Mouse (Mus musculus) cerebellum, postnatal 4 days (tissue): ENCODE measurements at regions not wholly inside any gene's neighbourhood (a gene's known extent, or its start where the extent isn't known, plus 50 kb on each side); places are given as distances from the start of the nearest gene placed in this dataset.

Experiments
- DNase-seq, 2 experiments: peaks; one replicate each; pipeline ENCODE4 v3.0.0; 2022; ENCODE audit warnings: low spot score in 2 of 2, mixed read lengths in 1 of 2

- DNase-seq = no peak
These were observed 283.8 kb upstream of the Kif2a start for GRCm38 (mm10) chr13:107305738-107306137.

GRCm38 (mm10) chr13:107303878-107304277 is 282.0 kb upstream of the Kif2a start:
- DNase-seq = no peak

GRCm38 (mm10) chr13:107303322-107303721 is 281.4 kb upstream of the Kif2a start:
- DNase-seq = no peak

DNA sequence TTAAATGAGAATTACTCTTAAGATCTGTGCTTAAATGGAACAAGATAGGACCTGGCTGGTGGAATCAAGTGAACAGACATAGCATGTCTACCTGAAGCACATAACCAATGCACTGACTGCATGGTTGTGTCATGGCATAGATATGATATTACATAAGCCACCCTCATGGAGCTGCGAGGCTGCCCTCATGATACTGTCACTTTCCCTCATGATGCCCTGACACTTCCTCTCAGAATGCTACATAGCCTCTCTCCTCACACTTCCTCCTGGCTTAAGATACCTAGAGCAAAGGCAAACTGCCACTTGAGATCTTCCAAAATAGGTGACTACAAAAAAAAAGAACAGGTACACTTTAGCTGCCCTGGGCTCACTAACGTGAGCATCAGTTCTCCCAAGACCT is 278.9 kb upstream of the Kif2a start:
- DNase-seq = no peak

- no peak for DNase-seq
These were observed 242.7 kb upstream of the Kif2a start for GRCm38 (mm10) chr13:107264581-107264980.

GRCm38 (mm10) chr13:107261479-107262050 is 239.6 kb upstream of the Kif2a start:
- DNase-seq = no peak

DNA sequence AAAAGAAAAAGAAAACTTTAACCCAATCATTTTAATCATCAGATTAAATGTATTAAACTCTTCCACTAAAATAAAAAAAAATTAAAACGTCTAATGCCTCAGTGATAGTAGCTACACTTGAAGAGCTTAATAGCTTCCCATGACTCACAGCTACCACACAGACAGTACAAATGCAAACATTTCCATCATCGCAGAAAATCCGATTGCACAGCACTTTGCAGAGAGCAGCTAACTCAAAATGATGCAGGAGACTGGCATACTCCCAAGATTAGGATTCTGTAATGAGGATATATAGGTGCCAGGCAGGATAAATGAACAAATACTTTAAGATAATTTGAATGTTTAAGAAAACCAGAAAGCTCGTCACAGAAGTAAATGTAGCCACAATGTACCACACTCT is 238.3 kb upstream of the Kif2a start:
- DNase-seq = no peak

GRCm38 (mm10) chr13:107247792-107248505 is 226.0 kb upstream of the Kif2a start:
- no peak for DNase-seq

DNA sequence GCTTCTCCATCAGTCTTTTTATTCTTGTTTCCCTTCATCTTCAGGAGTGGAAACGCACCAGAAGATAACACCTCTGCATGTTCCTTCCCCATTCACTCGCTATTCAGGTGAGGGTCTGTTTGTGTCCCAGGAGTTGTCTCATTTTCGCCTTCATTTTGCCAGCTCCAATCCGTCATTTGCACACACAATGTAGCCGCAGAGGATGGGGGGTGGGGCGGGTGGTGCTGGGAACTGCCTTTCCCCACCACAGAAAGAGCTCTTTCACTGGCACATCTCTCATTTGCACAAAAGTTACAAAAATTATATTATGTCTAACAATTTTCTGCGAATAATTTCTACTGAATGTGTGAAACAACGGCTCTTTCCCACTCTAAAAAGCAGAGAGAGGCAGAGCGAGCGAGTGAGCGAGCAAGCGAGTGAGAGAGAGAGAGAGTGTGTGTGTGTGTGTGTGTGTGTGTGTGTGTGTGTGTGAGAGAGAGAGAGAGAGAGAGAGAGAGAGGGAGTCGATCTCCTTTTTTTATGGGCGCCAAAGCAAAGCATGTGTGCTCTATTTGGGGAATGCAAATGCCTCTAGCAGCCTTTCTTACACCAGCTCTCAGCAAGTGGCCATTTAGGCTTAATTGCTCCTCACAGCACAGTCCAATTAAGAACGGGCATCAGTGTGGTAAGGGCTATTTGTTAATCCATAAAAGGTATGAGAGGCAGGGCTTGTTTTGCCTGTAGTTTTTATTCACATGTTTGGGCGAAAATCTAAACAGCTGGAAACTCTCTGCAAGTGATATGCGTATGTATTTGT is 225.2 kb upstream of the Kif2a start:
- peak in 1 of 2 experiments; percentile 14 for DNase-seq

DNA sequence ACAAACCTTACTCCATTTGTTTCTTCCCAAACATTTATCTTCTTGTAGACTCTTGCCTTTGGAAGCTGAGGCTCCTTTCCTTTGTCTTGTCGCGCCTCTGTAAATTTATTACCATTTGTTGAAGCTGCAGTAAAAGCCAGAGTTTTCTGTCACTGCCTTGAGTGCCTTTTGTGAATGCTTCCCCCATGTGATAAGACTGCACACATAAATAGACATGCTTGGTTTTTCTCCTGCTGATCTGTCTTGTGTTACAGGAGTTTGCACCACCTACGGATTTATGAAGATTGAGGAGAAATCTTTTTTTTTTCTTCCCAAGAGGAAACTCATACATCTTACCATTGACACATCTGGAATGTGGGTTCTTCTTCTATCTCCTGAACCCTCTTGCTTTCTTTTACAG is 222.2 kb upstream of the Kif2a start:
- no peak for DNase-seq

DNA sequence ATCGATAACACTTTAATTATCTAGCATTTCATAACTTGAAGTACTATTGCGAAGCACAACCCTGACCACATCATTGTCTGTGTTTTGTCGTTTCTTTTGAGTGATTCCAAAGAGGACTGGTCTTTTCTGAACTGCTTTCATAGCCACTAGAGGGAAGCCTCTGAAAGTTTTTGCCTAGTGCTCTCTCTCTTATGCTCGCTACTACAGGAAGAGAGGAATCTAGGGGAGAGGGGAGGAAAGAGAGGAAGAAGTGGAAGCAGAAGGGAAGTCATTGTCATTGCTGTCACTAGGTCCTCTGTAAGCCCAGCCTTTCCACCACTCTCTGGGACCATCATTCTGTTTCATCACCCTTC is 217.1 kb upstream of the Kif2a start:
- DNase-seq = no peak

DNA sequence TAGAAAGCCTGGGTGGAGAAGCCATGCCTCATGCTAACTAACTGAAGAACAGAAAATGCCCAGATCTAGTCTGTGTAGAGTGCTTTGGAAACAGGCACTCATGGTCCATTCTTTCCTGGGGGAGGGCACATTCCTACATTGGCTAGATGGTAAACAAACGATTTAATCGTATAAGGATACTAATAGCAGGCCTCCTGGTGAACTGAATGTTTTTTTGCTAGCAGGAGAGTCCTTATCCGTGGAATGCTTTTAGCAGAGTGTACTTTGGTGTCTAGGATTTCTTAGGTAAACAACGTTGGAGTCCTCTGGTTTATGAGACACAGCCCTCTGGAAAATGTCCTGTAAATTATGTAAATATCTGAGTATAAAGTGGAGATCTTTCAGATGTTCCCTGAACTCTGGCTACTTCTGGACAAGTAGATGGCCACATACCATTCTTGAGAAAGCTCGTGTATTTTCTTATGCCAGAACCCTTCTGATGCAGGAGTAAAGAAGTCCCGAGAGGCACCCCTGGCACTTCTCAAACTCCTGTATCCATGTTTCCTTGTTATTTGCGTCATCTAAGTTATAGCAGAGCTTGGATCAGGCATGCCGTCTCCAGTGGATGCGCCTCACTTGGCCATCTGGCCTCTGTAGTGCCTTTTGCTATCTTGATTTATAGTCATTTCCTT is 216.6 kb upstream of the Kif2a start:
- DNase-seq = no peak

DNA sequence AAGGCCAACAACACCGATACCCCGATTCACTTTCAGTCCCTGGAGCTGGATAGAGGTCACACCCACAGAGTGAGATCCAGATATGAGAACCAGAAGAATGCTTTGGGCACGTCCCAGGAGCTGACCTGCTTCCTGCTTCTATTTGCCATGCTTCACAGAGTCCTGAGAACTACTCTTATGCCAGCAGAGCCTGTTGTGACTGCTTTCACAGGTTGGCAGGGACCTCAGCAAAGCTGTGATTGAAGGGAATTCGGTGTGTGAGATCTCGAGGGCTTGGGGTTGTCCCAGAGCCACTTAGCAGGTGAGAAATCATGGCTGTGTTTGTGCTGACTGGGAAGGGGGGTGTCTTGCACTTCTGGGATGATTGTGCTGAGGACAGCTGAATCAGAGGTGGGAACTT is 197.5 kb upstream of the Kif2a start:
- DNase-seq = no peak

GRCm38 (mm10) chr13:107218351-107218750 is 196.4 kb upstream of the Kif2a start:
- no peak for DNase-seq

DNA sequence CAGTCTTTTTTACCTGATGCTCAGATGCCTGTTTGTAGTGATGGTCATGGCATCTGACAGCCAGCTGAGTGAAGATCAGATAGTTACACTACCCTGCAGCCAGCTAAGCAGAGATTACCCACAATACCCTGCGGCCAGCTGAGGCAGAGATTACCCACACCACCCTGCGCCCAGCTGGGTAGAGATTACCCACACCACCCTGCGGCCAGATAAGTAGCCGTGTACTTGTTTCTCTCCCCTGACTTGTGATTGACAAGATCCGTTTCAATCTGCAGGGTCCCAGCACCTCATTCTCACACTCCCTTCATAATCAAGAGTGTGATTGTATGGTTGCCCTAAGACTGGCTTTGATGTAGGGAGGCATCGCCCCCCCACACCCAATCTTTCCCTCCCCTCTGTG is 195.9 kb upstream of the Kif2a start:
- DNase-seq = no peak

DNA sequence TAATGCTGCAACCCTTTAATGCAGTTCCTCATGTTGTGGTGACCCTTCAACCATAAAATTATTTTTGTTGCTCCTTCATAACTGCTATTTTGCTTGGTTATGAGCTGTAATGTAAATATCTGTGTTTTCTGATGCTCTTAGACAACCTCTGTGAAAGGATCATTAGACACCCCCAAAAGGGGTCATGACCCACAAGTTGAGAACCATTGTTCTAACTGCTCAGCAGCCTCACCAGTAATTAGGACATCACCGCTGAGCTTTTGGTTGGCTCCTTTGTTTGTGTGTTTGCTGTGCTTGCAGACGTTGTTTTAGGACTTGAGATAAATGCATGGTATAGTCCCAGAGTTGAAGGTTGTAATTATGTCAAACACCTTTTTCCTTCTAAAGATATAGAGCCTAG is 191.4 kb upstream of the Kif2a start:
- DNase-seq = no peak

DNA sequence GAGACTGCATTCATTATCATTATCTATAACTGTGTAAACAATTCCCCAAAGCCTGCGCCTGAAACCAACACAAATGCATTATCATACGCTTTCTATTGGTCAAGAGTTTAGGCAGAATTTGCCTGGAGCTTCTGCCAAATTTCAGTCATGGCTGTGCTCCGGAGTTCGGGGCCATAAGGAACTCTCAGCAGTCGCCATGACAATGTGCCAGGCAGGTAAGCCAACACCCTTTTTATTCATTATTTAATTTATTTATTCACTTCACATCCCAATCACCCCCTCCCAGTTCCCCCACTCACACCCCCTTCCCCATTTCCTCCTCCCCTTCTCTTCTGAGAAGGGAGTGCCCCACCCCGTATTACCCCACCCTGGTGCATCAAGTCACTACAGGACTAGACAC is 188.8 kb upstream of the Kif2a start:
- no peak for DNase-seq

DNA sequence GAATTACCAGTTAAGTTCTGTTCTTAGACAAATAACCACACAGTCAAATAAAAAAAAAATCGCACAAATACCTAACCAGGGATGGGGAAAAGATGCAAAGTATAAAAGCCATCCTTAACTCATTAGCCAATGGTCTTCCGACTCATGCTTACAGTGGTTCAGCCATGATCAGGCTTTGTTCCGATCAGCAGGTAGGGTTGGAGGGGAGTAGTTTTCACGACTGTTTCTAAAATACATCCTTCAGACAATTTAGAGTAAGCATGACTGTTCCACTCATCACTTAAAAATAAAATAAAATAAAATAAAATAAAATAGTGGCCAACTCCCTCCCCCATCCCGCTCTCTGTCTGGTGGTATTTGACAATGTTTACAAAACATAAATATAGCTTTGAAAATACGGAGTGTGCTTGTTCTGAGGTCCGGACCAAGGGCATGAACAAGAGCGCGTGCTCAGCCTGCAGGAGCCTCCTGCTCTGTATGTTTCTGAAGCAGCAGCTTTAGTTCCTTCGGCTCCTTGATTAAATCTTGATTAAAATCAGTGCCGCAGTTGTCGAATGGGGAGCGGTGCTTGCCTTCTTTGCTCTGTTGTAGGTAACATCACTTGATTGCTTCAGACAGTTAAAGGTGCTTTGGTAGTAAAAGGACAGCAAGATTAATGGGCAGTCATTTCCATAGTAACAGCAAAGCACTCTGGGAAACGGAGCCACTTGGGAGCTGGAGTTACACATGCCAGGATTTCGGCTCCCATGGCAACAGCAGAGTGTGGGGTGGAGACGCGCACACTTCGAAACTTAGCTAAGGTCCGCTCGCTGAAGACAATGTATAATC is 185.6 kb upstream of the Kif2a start:
- peak; percentile 44 to 63 for DNase-seq

- no peak for DNase-seq
These were observed 177.9 kb upstream of the Kif2a start for GRCm38 (mm10) chr13:107199875-107200274.

- no peak for DNase-seq
These were observed 171.5 kb upstream of the Kif2a start for GRCm38 (mm10) chr13:107193426-107193825.

DNA sequence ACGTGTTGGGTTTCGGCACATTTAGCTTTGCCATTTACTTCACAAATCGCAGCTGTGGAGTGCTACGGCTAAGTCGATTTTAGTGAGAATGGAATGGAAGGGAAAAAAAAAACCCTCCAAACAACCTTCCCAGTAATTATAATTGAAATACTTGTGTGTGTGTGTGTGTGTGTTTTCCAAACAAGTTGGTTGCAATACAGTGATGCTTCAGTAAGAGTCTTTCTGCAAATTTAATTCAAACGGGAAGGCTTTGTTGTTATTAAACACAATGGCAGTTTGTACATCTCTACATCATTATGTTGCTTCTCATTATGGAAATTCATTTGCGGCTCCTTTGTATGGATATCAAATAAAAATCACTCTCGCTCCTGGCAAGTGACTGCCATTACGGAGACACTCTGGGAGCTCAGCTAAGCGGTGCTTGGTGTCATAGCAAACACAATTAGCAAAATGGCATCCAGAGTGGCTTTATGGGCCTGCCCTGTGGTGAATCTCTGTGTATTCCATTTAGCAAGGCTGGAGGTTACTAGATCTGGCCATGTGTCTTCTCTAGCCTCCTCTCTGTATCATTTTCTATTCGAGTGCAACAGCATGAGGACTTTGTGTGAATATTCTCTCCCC is 165.4 kb upstream of the Kif2a start:
- no peak for DNase-seq
